Mouse (Mus musculus): ENCODE measurements around the gene Klk5.
A peak's percentile ranks its signal among the peaks of the same experiment; 100 is the strongest.

Gene Klk5

DNA sequence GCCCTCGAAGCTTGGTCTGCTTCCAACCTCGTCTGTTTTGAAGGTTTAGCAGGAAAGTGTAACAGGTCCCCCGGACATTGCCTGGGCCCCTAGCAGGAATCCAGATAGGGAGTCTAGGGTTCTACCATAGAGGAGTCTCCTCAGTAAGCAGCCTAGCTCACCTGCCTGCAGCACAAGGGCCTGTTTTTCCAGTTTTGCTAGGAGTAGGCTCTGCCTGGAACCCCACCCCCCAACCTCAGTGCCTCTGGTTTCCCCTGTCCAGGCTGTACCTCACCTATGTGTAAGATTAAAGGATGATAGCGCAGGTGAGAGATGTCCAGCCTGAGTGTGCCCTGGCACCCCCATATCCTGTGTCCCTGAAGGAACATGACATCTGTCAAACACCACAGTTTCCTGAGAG lies 34.7 kb downstream of the Klk5 start:
- no peak for DNase-seq (ENCODE audit: low read depth, low spot score)

DNA sequence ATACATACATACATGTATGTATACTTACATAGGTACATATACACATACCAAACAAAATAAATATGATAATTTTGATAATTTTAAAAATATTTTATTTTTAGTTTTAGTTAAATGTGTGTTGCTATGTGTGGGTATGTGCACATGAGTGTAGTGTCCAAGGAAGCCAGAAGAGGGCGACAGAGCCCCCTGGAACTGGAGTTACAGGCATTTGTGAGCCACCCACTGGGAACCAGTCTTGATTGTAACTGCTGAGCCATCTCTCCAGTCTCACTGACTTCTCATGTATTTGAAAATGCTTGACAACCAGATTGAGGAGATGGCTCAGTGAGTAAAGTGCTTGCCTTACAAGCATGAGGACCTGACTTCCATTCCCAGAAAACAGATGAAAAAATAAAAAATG lies 36.5 kb downstream of the Klk5 start:
- no peak for DNase-seq (ENCODE audit: low read depth, low spot score)

- DNase-seq (ENCODE audit: low read depth, low spot score): no peak
These were observed 39.1 kb downstream of the Klk5 start, which contains the start of gene Klk4 for GRCm38 (mm10) chr7:43880912-43881311. TSS of gene Klk4 (plus strand) at chr7:43881160.

DNA sequence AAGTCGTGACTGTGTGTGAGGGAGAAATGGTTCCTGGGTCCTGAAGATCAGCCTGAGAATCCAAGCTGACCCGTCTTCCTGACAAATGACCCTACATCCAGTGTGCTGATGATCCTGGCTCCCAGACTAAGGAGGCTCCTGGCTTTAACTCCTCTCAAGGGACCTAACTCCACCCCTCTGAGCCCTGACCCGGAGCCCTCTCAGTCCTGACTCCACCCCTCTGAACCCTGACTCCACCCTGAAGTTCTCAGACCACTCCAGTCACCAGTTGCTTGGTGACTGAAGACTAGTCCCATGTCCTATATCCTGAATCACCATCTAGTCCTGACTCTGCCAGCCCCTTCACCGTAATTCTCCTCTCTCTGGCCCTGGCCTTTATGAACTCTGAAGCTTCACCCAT lies 40.6 kb downstream of the Klk5 start:
- no peak for DNase-seq (ENCODE audit: low read depth, low spot score)

DNA sequence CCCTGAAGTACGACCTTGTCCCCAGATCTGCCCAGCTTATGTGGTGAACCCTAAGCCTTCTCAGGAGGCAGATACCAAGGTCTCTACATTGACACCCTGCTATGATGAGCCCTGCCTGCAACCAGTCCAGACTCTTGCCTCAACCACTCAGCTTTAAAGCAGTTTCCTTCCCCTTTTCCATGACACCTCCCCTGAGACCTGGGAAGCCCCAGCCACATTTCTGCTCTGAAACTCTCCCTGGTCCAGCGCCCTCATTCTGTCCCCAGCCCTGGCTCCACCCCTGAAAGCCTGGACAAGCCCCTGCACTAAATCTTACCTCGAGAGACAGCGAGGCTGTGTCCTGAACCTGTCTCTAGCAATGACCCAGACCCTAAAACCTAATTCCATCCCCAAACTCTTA lies 41.0 kb downstream of the Klk5 start:
- no peak for DNase-seq (ENCODE audit: low read depth, low spot score)

GRCm38 (mm10) chr7:43883547-43883946 lies 41.8 kb downstream of the Klk5 start:
- peak; percentile 43 for DNase-seq (ENCODE audit: low read depth, low spot score)

DNA sequence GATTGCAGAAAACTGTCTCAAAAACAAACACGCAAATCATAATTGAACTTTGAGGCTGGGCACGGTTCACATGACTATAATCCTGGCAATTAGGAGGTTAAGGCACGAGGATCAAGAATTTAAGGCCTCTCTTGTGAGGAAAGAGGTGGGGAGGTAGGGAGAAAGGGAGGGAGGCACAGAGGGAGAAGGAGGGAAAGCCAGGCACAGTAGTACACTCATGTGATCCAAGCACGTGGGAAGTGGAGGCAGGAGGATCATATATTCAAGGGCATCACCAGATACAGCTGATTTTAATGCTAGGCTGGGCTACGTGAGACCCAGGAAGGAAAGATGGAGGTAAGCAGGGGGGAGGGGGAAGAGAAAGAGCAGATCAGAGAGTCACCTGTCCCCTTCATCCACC lies 49.6 kb downstream of the Klk5 start:
- DNase-seq (ENCODE audit: low read depth, low spot score): no peak

GRCm38 (mm10) chr7:43891788-43892187 lies 50.0 kb downstream of the Klk5 start:
- DNase-seq (ENCODE audit: low read depth, low spot score): no peak

GRCm38 (mm10) chr7:43894836-43895235 lies 53.1 kb downstream of the Klk5 start:
- DNase-seq (ENCODE audit: low read depth, low spot score): peak; percentile 85

All from forelimb bud, embryonic 11.5 days (tissue).